Mouse (Mus musculus): ENCODE data around the gene Kcnk10.

- peak; percentile 47 for TF ChIP-seq POLR2A (IDR thresholded peaks at IDR 0.05; ENCODE audit: borderline replicate concordance, insufficient read depth, low read length)
- no peak for TF ChIP-seq CTCF (IDR thresholded peaks at IDR 0.05; ENCODE audit: borderline replicate concordance, insufficient read depth, low read depth, low read length)
These were observed 3.5 kb downstream of the Kcnk10 start for GRCm38 (mm10) chr12:98574353-98575194.
